Mouse (Mus musculus): ENCODE results near the gene Ghitm. TPM values are rescaled to one million over a fixed set of nuclear protein-coding genes. Genes with fewer than 3 reads are reported as not detected.

Gene Ghitm
- polyA plus RNA-seq, 1 experiment from 2014 or later: 196 TPM

DNA sequence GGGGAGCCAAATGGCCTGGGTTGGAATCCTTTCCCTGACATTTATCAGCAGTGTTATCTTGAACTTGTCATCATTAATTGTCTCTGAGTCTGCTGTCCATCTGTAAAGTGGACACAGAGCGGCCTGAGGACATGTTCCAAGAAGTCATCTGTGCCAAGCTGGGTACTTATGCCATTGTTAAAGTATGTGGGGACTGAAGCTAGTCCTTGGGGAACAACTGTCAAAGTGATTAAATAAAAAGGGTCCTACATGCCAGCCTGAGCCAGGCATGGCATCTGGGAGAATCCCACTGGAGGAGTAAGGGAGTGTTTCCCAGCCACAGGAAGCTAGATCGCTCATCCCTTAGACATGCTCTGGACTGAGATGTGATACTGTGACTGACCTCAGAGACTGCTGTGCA, 24.6 kb downstream of the Ghitm start:
- no peak overlapping the region for H3K27ac ChIP-seq (ENCODE audit: low read depth, low read length)
- no peaks in the 10 kb centered on the region for H3K4me1 ChIP-seq (replicated peaks; ENCODE audit: control insufficient read depth, insufficient read depth, low read length)
- no peaks in the 10 kb centered on the region for H3K9me3 ChIP-seq (ENCODE audit: control insufficient read depth, low read length)
- ATAC-seq (replicated peaks; ENCODE audit: low FRiP score): no peak
- H3K27me3 ChIP-seq (ENCODE audit: control insufficient read depth, insufficient read depth, low read length): no peaks in the 10 kb centered on the region
- 89% methylated on average over 2 of the region's 2 CpGs for WGBS
- H3K4me3 ChIP-seq (ENCODE audit: low read depth, low read length): no peak overlapping the region
- DNase-seq (ENCODE audit: low spot score): no peak
- H3K4me2 ChIP-seq (ENCODE audit: low read depth, low read length, severe bottlenecking): no peak overlapping the region
- no peak overlapping the region for H3K9ac ChIP-seq (ENCODE audit: low read length)
- no peaks in the 10 kb centered on the region for H3K36me3 ChIP-seq (ENCODE audit: control insufficient read depth, insufficient read depth, low read length)

DNA sequence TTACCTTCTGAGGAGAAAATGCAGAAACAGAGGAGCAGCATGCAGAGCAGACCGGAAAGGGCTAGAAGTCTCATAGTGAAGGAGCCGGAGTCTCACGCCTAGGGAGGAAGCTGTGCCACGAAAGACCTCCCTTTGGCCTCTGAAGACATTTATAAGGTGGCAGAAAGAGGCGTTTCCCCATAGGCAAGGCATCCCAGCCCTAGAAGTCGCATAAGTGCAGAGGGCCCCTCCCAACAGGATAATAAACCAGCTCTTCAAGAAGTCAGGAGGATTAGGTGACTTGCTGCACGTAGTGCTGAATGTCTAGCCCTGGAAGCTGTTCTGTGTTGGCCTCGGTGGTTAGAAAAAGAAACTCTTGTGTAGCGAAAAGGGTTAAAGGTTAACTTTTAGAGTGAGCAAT, 25.1 kb downstream of the Ghitm start:
- 72% methylated on average over 9 of the region's 9 CpGs for WGBS

GRCm38 (mm10) chr14:37109460-37109859, 25.6 kb downstream of the Ghitm start:
- Histone ChIP-seq H3K4me2 (ENCODE audit: low read depth, low read length, severe bottlenecking) (no peak overlapping the region), H3K9me3 (ENCODE audit: control insufficient read depth, low read length) (no peaks in the 10 kb centered on the region), H3K36me3 (ENCODE audit: control insufficient read depth, insufficient read depth, low read length) (no peaks in the 10 kb centered on the region), H3K4me1 (replicated peaks; ENCODE audit: control insufficient read depth, insufficient read depth, low read length) (no peaks in the 10 kb centered on the region), H3K9ac (ENCODE audit: low read length) (no peak overlapping the region), H3K27me3 (ENCODE audit: control insufficient read depth, insufficient read depth, low read length) (no peaks in the 10 kb centered on the region), H3K4me3 (ENCODE audit: low read depth, low read length) (no peak overlapping the region), H3K27ac (ENCODE audit: low read depth, low read length) (no peak overlapping the region)
- WGBS: 88% methylated on average over 8 of the region's 8 CpGs
- no peak for ATAC-seq (replicated peaks; ENCODE audit: low FRiP score)
- DNase-seq (ENCODE audit: low spot score): no peak

More for the DNA sequence above, 25.1 kb downstream of the Ghitm start:
- Histone ChIP-seq H3K4me2 (ENCODE audit: low read depth, low read length, severe bottlenecking) (no peak overlapping the region), H3K4me1 (replicated peaks; ENCODE audit: control insufficient read depth, insufficient read depth, low read length) (no peaks in the 10 kb centered on the region), H3K27me3 (ENCODE audit: control insufficient read depth, insufficient read depth, low read length) (no peaks in the 10 kb centered on the region), H3K27ac (ENCODE audit: low read depth, low read length) (no peak overlapping the region), H3K4me3 (ENCODE audit: low read depth, low read length) (no peak overlapping the region), H3K9me3 (ENCODE audit: control insufficient read depth, low read length) (no peaks in the 10 kb centered on the region), H3K36me3 (ENCODE audit: control insufficient read depth, insufficient read depth, low read length) (no peaks in the 10 kb centered on the region), H3K9ac (ENCODE audit: low read length) (no peak overlapping the region)
- no peak for DNase-seq (ENCODE audit: low spot score)
- ATAC-seq (replicated peaks; ENCODE audit: low FRiP score): no peak

DNA sequence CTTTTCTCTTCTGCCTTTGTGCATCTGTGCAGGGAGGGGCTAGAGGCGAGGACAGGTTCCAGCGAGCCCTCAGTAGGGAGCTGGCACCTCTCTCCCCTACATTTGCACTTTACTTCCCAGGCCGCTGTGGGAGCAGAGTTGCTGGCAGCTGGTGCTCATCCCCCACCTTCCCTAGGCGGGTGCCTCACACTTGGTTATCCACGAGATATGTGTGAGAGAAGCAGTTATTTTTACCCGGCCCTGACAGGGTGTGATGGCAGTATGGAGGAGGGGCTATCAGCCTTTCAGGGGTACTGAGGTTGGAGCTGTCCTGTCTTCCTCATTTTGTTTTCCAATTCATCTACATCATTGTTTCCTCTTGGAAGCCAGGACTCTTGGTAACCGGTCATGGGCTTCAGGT, 29.2 kb downstream of the Ghitm start:
- H3K9ac ChIP-seq (ENCODE audit: low read length): no peak overlapping the region
- no peaks in the 10 kb centered on the region for H3K36me3 ChIP-seq (ENCODE audit: control insufficient read depth, insufficient read depth, low read length)
- H3K4me3 ChIP-seq (ENCODE audit: low read depth, low read length): no peak overlapping the region
- H3K9me3 ChIP-seq (ENCODE audit: control insufficient read depth, low read length): no peaks in the 10 kb centered on the region
- no peaks in the 10 kb centered on the region for H3K27me3 ChIP-seq (ENCODE audit: control insufficient read depth, insufficient read depth, low read length)
- no peak overlapping the region for H3K27ac ChIP-seq (ENCODE audit: low read depth, low read length)
- DNase-seq (ENCODE audit: low spot score) (no peak), ATAC-seq (replicated peaks; ENCODE audit: low FRiP score) (peak; percentile 36; the same call in 1 of the 2 replicates)
- no peaks in the 10 kb centered on the region for H3K4me1 ChIP-seq (replicated peaks; ENCODE audit: control insufficient read depth, insufficient read depth, low read length)
- WGBS: 47% methylated on average over 7 of the region's 7 CpGs
- no peak overlapping the region for H3K4me2 ChIP-seq (ENCODE audit: low read depth, low read length, severe bottlenecking)

DNA sequence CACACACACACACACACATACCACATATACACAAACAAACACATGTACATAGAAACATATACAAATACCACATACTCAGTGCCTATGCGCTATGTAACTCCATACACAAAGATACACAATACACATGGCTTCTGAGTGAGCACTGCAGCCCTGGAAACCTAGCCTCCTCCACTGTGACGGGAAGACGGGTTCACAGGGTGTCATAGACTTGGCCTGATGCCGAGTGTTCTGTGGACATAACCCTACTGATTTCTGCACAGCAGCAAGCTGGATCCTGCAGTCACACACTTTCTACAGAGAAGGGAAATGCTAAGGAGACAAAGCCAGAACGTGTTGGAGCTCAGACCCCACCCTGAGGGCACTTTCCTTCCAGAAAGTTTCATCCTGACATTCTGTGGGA, 30.3 kb downstream of the Ghitm start:
- H3K27me3 ChIP-seq (ENCODE audit: control insufficient read depth, insufficient read depth, low read length): no peaks in the 10 kb centered on the region
- H3K27ac ChIP-seq (ENCODE audit: low read depth, low read length): no peak overlapping the region
- ATAC-seq (replicated peaks; ENCODE audit: low FRiP score): no peak
- no peaks in the 10 kb centered on the region for H3K4me1 ChIP-seq (replicated peaks; ENCODE audit: control insufficient read depth, insufficient read depth, low read length)
- H3K36me3 ChIP-seq (ENCODE audit: control insufficient read depth, insufficient read depth, low read length): no peaks in the 10 kb centered on the region
- DNase-seq (ENCODE audit: low spot score): no peak
- no peaks in the 10 kb centered on the region for H3K9me3 ChIP-seq (ENCODE audit: control insufficient read depth, low read length)
- WGBS: 70% methylated on average over 5 of the region's 5 CpGs
- no peak overlapping the region for H3K4me2 ChIP-seq (ENCODE audit: low read depth, low read length, severe bottlenecking)
- H3K4me3 ChIP-seq (ENCODE audit: low read depth, low read length): no peak overlapping the region
- H3K9ac ChIP-seq (ENCODE audit: low read length): no peak overlapping the region

GRCm38 (mm10) chr14:37102484-37102883, 32.6 kb downstream of the Ghitm start:
- no peak for DNase-seq (ENCODE audit: low spot score)
- WGBS: 77% methylated on average over 3 of the region's 3 CpGs
- H3K9me3 ChIP-seq (ENCODE audit: control insufficient read depth, low read length): no peaks in the 10 kb centered on the region
- H3K4me2 ChIP-seq (ENCODE audit: low read depth, low read length, severe bottlenecking): no peak overlapping the region
- H3K36me3 ChIP-seq (ENCODE audit: control insufficient read depth, insufficient read depth, low read length): no peaks in the 10 kb centered on the region
- peaks cover 3% of the 10 kb centered on the region for H3K27me3 ChIP-seq (ENCODE audit: control insufficient read depth, insufficient read depth, low read length)
- H3K9ac ChIP-seq (ENCODE audit: low read length): no peak overlapping the region
- H3K4me1 ChIP-seq (replicated peaks; ENCODE audit: control insufficient read depth, insufficient read depth, low read length): no peaks in the 10 kb centered on the region
- no peak overlapping the region for H3K4me3 ChIP-seq (ENCODE audit: low read depth, low read length)
- H3K27ac ChIP-seq (ENCODE audit: low read depth, low read length): no peak overlapping the region
- ATAC-seq (replicated peaks; ENCODE audit: low FRiP score): no peak

DNA sequence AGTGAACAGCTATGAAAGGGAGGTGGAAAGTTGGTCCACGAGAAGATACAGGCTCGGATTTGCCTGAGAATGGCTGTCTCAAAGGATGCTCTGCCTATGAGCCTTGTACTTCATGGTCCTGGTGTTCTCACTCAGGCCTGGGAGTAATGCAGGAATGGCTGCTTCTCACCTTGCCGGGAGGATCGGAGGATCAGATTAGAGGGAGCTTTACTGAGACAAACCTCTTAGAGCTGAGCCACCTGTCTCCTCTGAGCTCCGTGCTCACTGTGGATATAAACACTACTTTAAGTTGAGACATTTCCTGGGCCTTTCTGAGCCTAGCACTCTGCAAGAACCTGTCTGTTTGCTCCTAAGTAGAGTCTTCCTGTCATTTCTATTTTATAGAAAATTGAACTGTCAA, 33.5 kb downstream of the Ghitm start:
- Histone ChIP-seq H3K9me3 (ENCODE audit: control insufficient read depth, low read length) (no peaks in the 10 kb centered on the region), H3K27ac (ENCODE audit: low read depth, low read length) (no peak overlapping the region), H3K9ac (ENCODE audit: low read length) (no peak overlapping the region), H3K4me1 (replicated peaks; ENCODE audit: control insufficient read depth, insufficient read depth, low read length) (no peaks in the 10 kb centered on the region), H3K27me3 (ENCODE audit: control insufficient read depth, insufficient read depth, low read length) (peaks cover 8% of the 10 kb centered on the region), H3K36me3 (ENCODE audit: control insufficient read depth, insufficient read depth, low read length) (no peaks in the 10 kb centered on the region), H3K4me3 (ENCODE audit: low read depth, low read length) (no peak overlapping the region), H3K4me2 (ENCODE audit: low read depth, low read length, severe bottlenecking) (no peak overlapping the region)
- ATAC-seq (replicated peaks; ENCODE audit: low FRiP score) (no peak), DNase-seq (ENCODE audit: low spot score) (no peak)
- WGBS: 86% methylated on average over 5 of the region's 5 CpGs

GRCm38 (mm10) chr14:37097956-37098530, 37.0 kb downstream of the Ghitm start, which contains the start of gene Cdhr1:
Cdhr1 (minus strand) TSS chr14:37098347.
- WGBS: under 1% methylated on average over 30 of the region's 30 CpGs
- H3K27ac ChIP-seq (ENCODE audit: low read depth, low read length): no peak within 1 kb of the TSS
- H3K27me3 ChIP-seq (ENCODE audit: control insufficient read depth, insufficient read depth, low read length): peaks cover 8% of the 10 kb centered on the region
- H3K9ac ChIP-seq (ENCODE audit: low read length): peak within 1 kb of the TSS; percentile 35
- peak within 1 kb of the TSS; percentile 29 for H3K4me3 ChIP-seq (ENCODE audit: low read depth, low read length)
- H3K4me2 ChIP-seq (ENCODE audit: low read depth, low read length, severe bottlenecking): peak within 1 kb of the TSS; percentile 64
- DNase-seq (ENCODE audit: low spot score) (peak; percentile 79), ATAC-seq (replicated peaks; ENCODE audit: low FRiP score) (peak; percentile 90)
- no peaks in the 10 kb centered on the region for H3K4me1 ChIP-seq (replicated peaks; ENCODE audit: control insufficient read depth, insufficient read depth, low read length)
- no peaks in the 10 kb centered on the region for H3K9me3 ChIP-seq (ENCODE audit: control insufficient read depth, low read length)
- no peaks in the 10 kb centered on the region for H3K36me3 ChIP-seq (ENCODE audit: control insufficient read depth, insufficient read depth, low read length)

GRCm38 (mm10) chr14:37095556-37095955, 39.5 kb downstream of the Ghitm start:
- ATAC-seq (replicated peaks; ENCODE audit: low FRiP score) (no peak), DNase-seq (ENCODE audit: low spot score) (no peak)
- Histone ChIP-seq H3K4me1 (replicated peaks; ENCODE audit: control insufficient read depth, insufficient read depth, low read length) (no peaks in the 10 kb centered on the region), H3K9ac (ENCODE audit: low read length) (no peak overlapping the region), H3K27me3 (ENCODE audit: control insufficient read depth, insufficient read depth, low read length) (peaks cover 8% of the 10 kb centered on the region), H3K36me3 (ENCODE audit: control insufficient read depth, insufficient read depth, low read length) (no peaks in the 10 kb centered on the region), H3K4me3 (ENCODE audit: low read depth, low read length) (no peak overlapping the region), H3K4me2 (ENCODE audit: low read depth, low read length, severe bottlenecking) (no peak overlapping the region), H3K27ac (ENCODE audit: low read depth, low read length) (no peak overlapping the region), H3K9me3 (ENCODE audit: control insufficient read depth, low read length) (no peaks in the 10 kb centered on the region)
- 81% methylated on average over 4 of the region's 4 CpGs for WGBS
